Mouse (Mus musculus): ENCODE measurements around the gene H2al1j. TPM values are rescaled to one million over a fixed set of nuclear protein-coding genes. Genes with fewer than 3 reads are reported as not detected.

Gene H2al1j
- polyA plus RNA-seq (2015; fragmentation: Nextera tagmentation; extraction: Ambion mirVana): not detected in 2 replicates

GRCm38 (mm10) chrX:11327522-11327921, at the start of gene H2al1j:
Gene H2al1j (plus strand): TSS chrX:11327822.

GRCm38 (mm10) chrX:11298957-11299356, 28.7 kb upstream of the H2al1j start, which contains the start of gene H2al1a:
Gene H2al1a (plus strand): TSS chrX:11299257.

GRCm38 (mm10) chrX:11302132-11302531, 25.5 kb upstream of the H2al1j start, which contains the start of gene H2al1b:
Gene H2al1b (plus strand): TSS chrX:11302432.

GRCm38 (mm10) chrX:11305355-11305754, 22.3 kb upstream of the H2al1j start, which contains the start of gene H2al1c:
Gene H2al1c (plus strand): TSS chrX:11305655.

GRCm38 (mm10) chrX:11308524-11308923, 19.1 kb upstream of the H2al1j start, which contains the start of gene H2al1d:
Gene H2al1d (plus strand): TSS chrX:11308824.

GRCm38 (mm10) chrX:11311634-11312033, 16.0 kb upstream of the H2al1j start, which contains the start of gene H2al1e:
Gene H2al1e (plus strand): TSS chrX:11311934.

GRCm38 (mm10) chrX:11314858-11315257, 12.8 kb upstream of the H2al1j start, which contains the start of gene H2al1f:
Gene H2al1f (plus strand): TSS chrX:11315158.

GRCm38 (mm10) chrX:11317956-11318355, 9.7 kb upstream of the H2al1j start, which contains the start of gene H2al1g:
Gene H2al1g (plus strand): TSS chrX:11318256.

GRCm38 (mm10) chrX:11321192-11321591, 6.4 kb upstream of the H2al1j start, which contains the start of gene H2al1h:
Gene H2al1h (plus strand): TSS chrX:11321492.

GRCm38 (mm10) chrX:11324359-11324758, 3.3 kb upstream of the H2al1j start, which contains the start of gene H2al1i:
Gene H2al1i (plus strand): TSS chrX:11324659.

Other genes starting within 250 kb of the H2al1j start
- gene H2al1a, start 28.6 kb upstream of the H2al1j start, polyA plus RNA-seq (2015; fragmentation: Nextera tagmentation; extraction: Ambion mirVana): not detected in 2 replicates
- not detected in 2 replicates for gene H2al1b, start 25.4 kb upstream of the H2al1j start, polyA plus RNA-seq (2015; fragmentation: Nextera tagmentation; extraction: Ambion mirVana)
- not detected in 2 replicates for gene H2al1c, start 22.2 kb upstream of the H2al1j start, polyA plus RNA-seq (2015; fragmentation: Nextera tagmentation; extraction: Ambion mirVana)
- not detected in 2 replicates for gene H2al1d, start 19.0 kb upstream of the H2al1j start, polyA plus RNA-seq (2015; fragmentation: Nextera tagmentation; extraction: Ambion mirVana)
- not detected in 2 replicates for gene H2al1e, start 15.9 kb upstream of the H2al1j start, polyA plus RNA-seq (2015; fragmentation: Nextera tagmentation; extraction: Ambion mirVana)
- gene H2al1f, start 12.7 kb upstream of the H2al1j start, polyA plus RNA-seq (2015; fragmentation: Nextera tagmentation; extraction: Ambion mirVana): not detected in 2 replicates
- gene H2al1g, start 9.6 kb upstream of the H2al1j start, polyA plus RNA-seq (2015; fragmentation: Nextera tagmentation; extraction: Ambion mirVana): not detected in 2 replicates
- not detected in 2 replicates for gene H2al1h, start 6.3 kb upstream of the H2al1j start, polyA plus RNA-seq (2015; fragmentation: Nextera tagmentation; extraction: Ambion mirVana)
- not detected in 2 replicates for gene H2al1i, start 3.2 kb upstream of the H2al1j start, polyA plus RNA-seq (2015; fragmentation: Nextera tagmentation; extraction: Ambion mirVana)

Data from neural tube, postnatal 0 days (tissue).